Mouse (Mus musculus): ENCODE data around the gene E130218I03Rik. TPM values are rescaled to one million over a fixed set of nuclear protein-coding genes. Genes with fewer than 3 reads are reported as not detected.

Gene E130218I03Rik
- polyA plus RNA-seq, 1 experiment from 2014 or later = 0.65 TPM

GRCm38 (mm10) chr4:134230431-134230830 lies 13.0 kb upstream of the E130218I03Rik start:
- 36% methylated on average over 8 of the region's 8 CpGs for WGBS

GRCm38 (mm10) chr4:134234876-134235275 lies 8.6 kb upstream of the E130218I03Rik start:
- DNase-seq (ENCODE audit: low spot score) = no peak

More at GRCm38 (mm10) chr4:134230431-134230830, 13.0 kb upstream of the E130218I03Rik start:
- DNase-seq (ENCODE audit: low spot score) (no peak), ATAC-seq (replicated peaks; ENCODE audit: insufficient number of reproducible peaks, low FRiP score, low TSS enrichment, low read depth) (no peak)
- Histone ChIP-seq H3K27me3 (ENCODE audit: control insufficient read depth, insufficient read depth, low read length) (no peaks in the 10 kb centered on the region), H3K4me1 (ENCODE audit: control insufficient read depth, insufficient read depth, low read length) (no peaks in the 10 kb centered on the region), H3K9ac (replicated peaks; ENCODE audit: low read length) (no peak overlapping the region), H3K9me3 (replicated peaks; ENCODE audit: control insufficient read depth, low read length) (no peaks in the 10 kb centered on the region), H3K27ac (replicated peaks; ENCODE audit: low read depth, low read length) (no peak overlapping the region), H3K4me3 (ENCODE audit: low read depth, low read length) (no peak overlapping the region), H3K4me2 (ENCODE audit: low read depth, low read length) (no peak overlapping the region), H3K36me3 (replicated peaks; ENCODE audit: control insufficient read depth, insufficient read depth, low read depth, low read length) (no peaks in the 10 kb centered on the region)

GRCm38 (mm10) chr4:134237582-134238278 lies 5.7 kb upstream of the E130218I03Rik start:
- Histone ChIP-seq H3K27me3 (ENCODE audit: control insufficient read depth, insufficient read depth, low read length) (peaks cover 4% of the 10 kb centered on the region; the same call in 1 of the 2 replicates), H3K4me2 (ENCODE audit: low read depth, low read length) (peak overlapping the region; percentile 29), H3K9ac (replicated peaks; ENCODE audit: low read length) (no peak overlapping the region), H3K9me3 (replicated peaks; ENCODE audit: control insufficient read depth, low read length) (no peaks in the 10 kb centered on the region), H3K36me3 (replicated peaks; ENCODE audit: control insufficient read depth, insufficient read depth, low read depth, low read length) (no peaks in the 10 kb centered on the region), H3K4me3 (ENCODE audit: low read depth, low read length) (peak overlapping the region; percentile 13), H3K27ac (replicated peaks; ENCODE audit: low read depth, low read length) (no peak overlapping the region), H3K4me1 (ENCODE audit: control insufficient read depth, insufficient read depth, low read length) (peaks cover 2% of the 10 kb centered on the region; the same call in 1 of the 2 replicates)
- no peak for ATAC-seq (replicated peaks; ENCODE audit: insufficient number of reproducible peaks, low FRiP score, low TSS enrichment, low read depth)
- 19% methylated on average over 19 of the region's 19 CpGs for WGBS
- no peak for DNase-seq (ENCODE audit: low spot score)

More at GRCm38 (mm10) chr4:134234876-134235275, 8.6 kb upstream of the E130218I03Rik start:
- 84% methylated on average over 5 of the region's 5 CpGs for WGBS
- Histone ChIP-seq H3K9me3 (replicated peaks; ENCODE audit: control insufficient read depth, low read length) (no peaks in the 10 kb centered on the region), H3K27ac (replicated peaks; ENCODE audit: low read depth, low read length) (no peak overlapping the region), H3K4me3 (ENCODE audit: low read depth, low read length) (no peak overlapping the region), H3K27me3 (ENCODE audit: control insufficient read depth, insufficient read depth, low read length) (peaks cover 4% of the 10 kb centered on the region; the same call in 1 of the 2 replicates), H3K36me3 (replicated peaks; ENCODE audit: control insufficient read depth, insufficient read depth, low read depth, low read length) (no peaks in the 10 kb centered on the region), H3K4me1 (ENCODE audit: control insufficient read depth, insufficient read depth, low read length) (peaks cover 2% of the 10 kb centered on the region; the same call in 1 of the 2 replicates), H3K9ac (replicated peaks; ENCODE audit: low read length) (no peak overlapping the region), H3K4me2 (ENCODE audit: low read depth, low read length) (no peak overlapping the region)
- no peak for ATAC-seq (replicated peaks; ENCODE audit: insufficient number of reproducible peaks, low FRiP score, low TSS enrichment, low read depth)

GRCm38 (mm10) chr4:134238279-134238651 lies 5.2 kb upstream of the E130218I03Rik start, which contains the start of gene Cnksr1:
TSS of gene Cnksr1 (minus strand) at chr4:134238399.
- H3K9ac ChIP-seq (replicated peaks; ENCODE audit: low read length) = no peak within 1 kb of the TSS
- DNase-seq (ENCODE audit: low spot score) = peak; percentile 30

GRCm38 (mm10) chr4:134238686-134239085 lies 4.8 kb upstream of the E130218I03Rik start:
- peaks cover 4% of the 10 kb centered on the region; the same call in 1 of the 2 replicates for H3K27me3 ChIP-seq (ENCODE audit: control insufficient read depth, insufficient read depth, low read length)
- H3K9me3 ChIP-seq (replicated peaks; ENCODE audit: control insufficient read depth, low read length) = no peaks in the 10 kb centered on the region
- no peak overlapping the region for H3K27ac ChIP-seq (replicated peaks; ENCODE audit: low read depth, low read length)
- H3K4me1 ChIP-seq (ENCODE audit: control insufficient read depth, insufficient read depth, low read length) = peaks cover 2% of the 10 kb centered on the region; the same call in 1 of the 2 replicates
- 12% methylated on average over 10 of the region's 10 CpGs for WGBS
- H3K36me3 ChIP-seq (replicated peaks; ENCODE audit: control insufficient read depth, insufficient read depth, low read depth, low read length) = no peaks in the 10 kb centered on the region
- no peak overlapping the region for H3K4me3 ChIP-seq (ENCODE audit: low read depth, low read length)
- H3K4me2 ChIP-seq (ENCODE audit: low read depth, low read length) = no peak overlapping the region
- DNase-seq (ENCODE audit: low spot score) = no peak
- ATAC-seq (replicated peaks; ENCODE audit: insufficient number of reproducible peaks, low FRiP score, low TSS enrichment, low read depth) = no peak
- H3K9ac ChIP-seq (replicated peaks; ENCODE audit: low read length) = no peak overlapping the region

More at GRCm38 (mm10) chr4:134238279-134238651, 5.2 kb upstream of the E130218I03Rik start, which contains the start of gene Cnksr1:
- Histone ChIP-seq H3K9me3 (replicated peaks; ENCODE audit: control insufficient read depth, low read length) (no peaks in the 10 kb centered on the region), H3K27ac (replicated peaks; ENCODE audit: low read depth, low read length) (no peak within 1 kb of the TSS), H3K4me2 (ENCODE audit: low read depth, low read length) (peak within 1 kb of the TSS; percentile 29), H3K4me3 (ENCODE audit: low read depth, low read length) (peak within 1 kb of the TSS; percentile 13), H3K36me3 (replicated peaks; ENCODE audit: control insufficient read depth, insufficient read depth, low read depth, low read length) (no peaks in the 10 kb centered on the region), H3K27me3 (ENCODE audit: control insufficient read depth, insufficient read depth, low read length) (peaks cover 4% of the 10 kb centered on the region; the same call in 1 of the 2 replicates), H3K4me1 (ENCODE audit: control insufficient read depth, insufficient read depth, low read length) (peaks cover 2% of the 10 kb centered on the region; the same call in 1 of the 2 replicates)
- ATAC-seq (replicated peaks; ENCODE audit: insufficient number of reproducible peaks, low FRiP score, low TSS enrichment, low read depth) = no peak
- WGBS = 2% methylated on average over 18 of the region's 18 CpGs

GRCm38 (mm10) chr4:134245148-134245843 lies 1.8 kb downstream of the E130218I03Rik start, which contains the start of gene Zfp593:
TSS of gene Zfp593 (minus strand) at chr4:134245592.
- peaks cover 5% of the 10 kb centered on the region; the same call in 1 of the 2 replicates for H3K27me3 ChIP-seq (ENCODE audit: control insufficient read depth, insufficient read depth, low read length)
- peak within 1 kb of the TSS; percentile 88 for H3K4me2 ChIP-seq (ENCODE audit: low read depth, low read length)
- H3K4me1 ChIP-seq (ENCODE audit: control insufficient read depth, insufficient read depth, low read length) = no peaks in the 10 kb centered on the region; the same call in none of the 2 replicates
- no peaks in the 10 kb centered on the region for H3K36me3 ChIP-seq (replicated peaks; ENCODE audit: control insufficient read depth, insufficient read depth, low read depth, low read length)
- no peak within 1 kb of the TSS for H3K27ac ChIP-seq (replicated peaks; ENCODE audit: low read depth, low read length)
- WGBS = under 1% methylated on average over 60 of the region's 60 CpGs
- H3K9ac ChIP-seq (replicated peaks; ENCODE audit: low read length) = peak within 1 kb of the TSS; percentile 74
- peak within 1 kb of the TSS; percentile 79 for H3K4me3 ChIP-seq (ENCODE audit: low read depth, low read length)
- DNase-seq (ENCODE audit: low spot score) (peak; percentile 95), ATAC-seq (replicated peaks; ENCODE audit: insufficient number of reproducible peaks, low FRiP score, low TSS enrichment, low read depth) (peak; percentile 48)
- H3K9me3 ChIP-seq (replicated peaks; ENCODE audit: control insufficient read depth, low read length) = no peaks in the 10 kb centered on the region

GRCm38 (mm10) chr4:134246256-134246655 lies 2.8 kb downstream of the E130218I03Rik start:
- WGBS = 32% methylated on average over 4 of the region's 4 CpGs
- H3K9ac ChIP-seq (replicated peaks; ENCODE audit: low read length) = no peak overlapping the region
- H3K9me3 ChIP-seq (replicated peaks; ENCODE audit: control insufficient read depth, low read length) = no peaks in the 10 kb centered on the region
- H3K4me1 ChIP-seq (ENCODE audit: control insufficient read depth, insufficient read depth, low read length) = no peaks in the 10 kb centered on the region; the same call in none of the 2 replicates
- peaks cover 15% of the 10 kb centered on the region for H3K27me3 ChIP-seq (ENCODE audit: control insufficient read depth, insufficient read depth, low read length)
- DNase-seq (ENCODE audit: low spot score) (no peak), ATAC-seq (replicated peaks; ENCODE audit: insufficient number of reproducible peaks, low FRiP score, low TSS enrichment, low read depth) (no peak)
- H3K4me3 ChIP-seq (ENCODE audit: low read depth, low read length) = no peak overlapping the region
- no peak overlapping the region for H3K27ac ChIP-seq (replicated peaks; ENCODE audit: low read depth, low read length)
- no peak overlapping the region for H3K4me2 ChIP-seq (ENCODE audit: low read depth, low read length)
- H3K36me3 ChIP-seq (replicated peaks; ENCODE audit: control insufficient read depth, insufficient read depth, low read depth, low read length) = no peaks in the 10 kb centered on the region

Data from embryonic facial prominence, embryonic 11.5 days (tissue).